Mouse (Mus musculus): ENCODE data around the gene Cd151. TPM values are rescaled to one million over a fixed set of nuclear protein-coding genes. Genes with fewer than 3 reads are reported as not detected.

The Cd151 gene
- total RNA-seq, 2 experiments from 2014 or later: 11.0 TPM; not detected in 1

Other genes with a start within 250 kb of the Cd151 start
- gene Phrf1, start 238.6 kb upstream of the Cd151 start, total RNA-seq (2015; ENCODE audit: low replicate concordance): 24.9 and 30.0 TPM in 2 replicates
- gene Phrf1, start 238.6 kb upstream of the Cd151 start, total RNA-seq (2017; ENCODE audit: low replicate concordance): 25.5 and 32.8 TPM in 2 replicates
- gene Irf7, start 200.9 kb upstream of the Cd151 start, total RNA-seq (2015; ENCODE audit: low replicate concordance): 49.5 and 73.8 TPM in 2 replicates
- 78.0 and 88.9 TPM in 2 replicates for gene Irf7, start 200.9 kb upstream of the Cd151 start, total RNA-seq (2017; ENCODE audit: low replicate concordance)
- not detected in 2 replicates for gene Cdhr5, start 190.6 kb upstream of the Cd151 start, total RNA-seq (2015; ENCODE audit: low replicate concordance)
- not detected in 2 replicates for gene Cdhr5, start 190.6 kb upstream of the Cd151 start, total RNA-seq (2017; ENCODE audit: low replicate concordance)
- not detected in 2 replicates for gene Sct, start 188.3 kb upstream of the Cd151 start, total RNA-seq (2015; ENCODE audit: low replicate concordance)
- gene Sct, start 188.3 kb upstream of the Cd151 start, total RNA-seq (2017; ENCODE audit: low replicate concordance): not detected in 2 replicates
- not detected in 2 replicates for gene Drd4, start 175.4 kb upstream of the Cd151 start, total RNA-seq (2015; ENCODE audit: low replicate concordance)
- gene Drd4, start 175.4 kb upstream of the Cd151 start, total RNA-seq (2017; ENCODE audit: low replicate concordance): not detected in 2 replicates
- gene Deaf1, start 139.7 kb upstream of the Cd151 start, total RNA-seq (2015; ENCODE audit: low replicate concordance): 9.4 and 18.3 TPM in 2 replicates
- 14.1 and 16.0 TPM in 2 replicates for gene Deaf1, start 139.7 kb upstream of the Cd151 start, total RNA-seq (2017; ENCODE audit: low replicate concordance)
- gene Tmem80, start 139.7 kb upstream of the Cd151 start, total RNA-seq (2015; ENCODE audit: low replicate concordance): 6.5 and 8.4 TPM in 2 replicates
- 10.5 and 12.9 TPM in 2 replicates for gene Tmem80, start 139.7 kb upstream of the Cd151 start, total RNA-seq (2017; ENCODE audit: low replicate concordance)
- not detected in 2 replicates for gene Eps8l2, start 128.5 kb upstream of the Cd151 start, total RNA-seq (2015; ENCODE audit: low replicate concordance)
- gene Eps8l2, start 128.5 kb upstream of the Cd151 start, total RNA-seq (2017; ENCODE audit: low replicate concordance): not detected in 2 replicates
- 132 and 180 TPM in 2 replicates for gene Taldo1, start 75.2 kb upstream of the Cd151 start, total RNA-seq (2015; ENCODE audit: low replicate concordance)
- 443 and 565 TPM in 2 replicates for gene Taldo1, start 75.2 kb upstream of the Cd151 start, total RNA-seq (2017; ENCODE audit: low replicate concordance)
- 6.3 and 9.2 TPM in 2 replicates for gene Gatd1, start 53.3 kb upstream of the Cd151 start, total RNA-seq (2015; ENCODE audit: low replicate concordance)
- 4.9 and 6.0 TPM in 2 replicates for gene Gatd1, start 53.3 kb upstream of the Cd151 start, total RNA-seq (2017; ENCODE audit: low replicate concordance)
- gene Cend1, start 37.9 kb upstream of the Cd151 start, total RNA-seq (2015; ENCODE audit: low replicate concordance): not detected in 2 replicates
- gene Cend1, start 37.9 kb upstream of the Cd151 start, total RNA-seq (2017; ENCODE audit: low replicate concordance): not detected in 2 replicates
- 8.2 and 11.7 TPM in 2 replicates for gene Slc25a22, start 29.5 kb upstream of the Cd151 start, total RNA-seq (2015; ENCODE audit: low replicate concordance)
- 3.2 and 10.0 TPM in 2 replicates for gene Slc25a22, start 29.5 kb upstream of the Cd151 start, total RNA-seq (2017; ENCODE audit: low replicate concordance)
- gene Pidd1, start 23.4 kb upstream of the Cd151 start, total RNA-seq (2015; ENCODE audit: low replicate concordance): 12.7 and 17.9 TPM in 2 replicates
- 7.3 and 9.8 TPM in 2 replicates for gene Pidd1, start 23.4 kb upstream of the Cd151 start, total RNA-seq (2017; ENCODE audit: low replicate concordance)
- 661 and 730 TPM in 2 replicates for gene Rplp2, start 20.0 kb upstream of the Cd151 start, total RNA-seq (2015; ENCODE audit: low replicate concordance)
- gene Rplp2, start 20.0 kb upstream of the Cd151 start, total RNA-seq (2017; ENCODE audit: low replicate concordance): 791 and 1,714 TPM in 2 replicates
- 10.0 and 11.3 TPM in 2 replicates for gene Pnpla2, start 12.2 kb upstream of the Cd151 start, total RNA-seq (2015; ENCODE audit: low replicate concordance)
- gene Pnpla2, start 12.2 kb upstream of the Cd151 start, total RNA-seq (2017; ENCODE audit: low replicate concordance): 5.9 and 6.0 TPM in 2 replicates
- 0.77 TPM in 1 of 2 replicates, not detected in the other for gene Cracr2b, start 6.3 kb upstream of the Cd151 start, total RNA-seq (2015; ENCODE audit: low replicate concordance)
- gene Cracr2b, start 6.3 kb upstream of the Cd151 start, total RNA-seq (2017; ENCODE audit: low replicate concordance): 3.2 TPM in 1 of 2 replicates, not detected in the other
- gene Polr2l, start 7.7 kb downstream of the Cd151 start, total RNA-seq (2015; ENCODE audit: low replicate concordance): 7.3 and 10.0 TPM in 2 replicates
- 5.4 and 9.5 TPM in 2 replicates for gene Polr2l, start 7.7 kb downstream of the Cd151 start, total RNA-seq (2017; ENCODE audit: low replicate concordance)
- gene Tspan4, start 7.8 kb downstream of the Cd151 start, total RNA-seq (2015; ENCODE audit: low replicate concordance): 0.58 and 1.7 TPM in 2 replicates
- gene Tspan4, start 7.8 kb downstream of the Cd151 start, total RNA-seq (2017; ENCODE audit: low replicate concordance): 2.2 and 7.7 TPM in 2 replicates
- 4.0 and 7.5 TPM in 2 replicates for gene Chid1, start 72.5 kb downstream of the Cd151 start, total RNA-seq (2015; ENCODE audit: low replicate concordance)
- gene Chid1, start 72.5 kb downstream of the Cd151 start, total RNA-seq (2017; ENCODE audit: low replicate concordance): 7.5 and 8.1 TPM in 2 replicates
- 39.9 and 43.4 TPM in 2 replicates for gene Ap2a2, start 94.8 kb downstream of the Cd151 start, total RNA-seq (2015; ENCODE audit: low replicate concordance)
- 59.3 and 64.1 TPM in 2 replicates for gene Ap2a2, start 94.8 kb downstream of the Cd151 start, total RNA-seq (2017; ENCODE audit: low replicate concordance)
- gene Muc6, start 187.9 kb downstream of the Cd151 start, total RNA-seq (2015; ENCODE audit: low replicate concordance): under 0.01 TPM in 1 of 2 replicates, not detected in the other
- 0.28 TPM in 1 of 2 replicates, not detected in the other for gene Muc6, start 187.9 kb downstream of the Cd151 start, total RNA-seq (2017; ENCODE audit: low replicate concordance)
- gene Muc2, start 222.9 kb downstream of the Cd151 start, total RNA-seq (2015; ENCODE audit: low replicate concordance): 1.3 TPM in 1 of 2 replicates, not detected in the other
- 0.26 and 0.28 TPM in 2 replicates for gene Muc2, start 222.9 kb downstream of the Cd151 start, total RNA-seq (2017; ENCODE audit: low replicate concordance)